Mouse (Mus musculus): ENCODE results near the gene Gm21800.
"Not testable (repeated sequence)": the region's sequence is repeated elsewhere in the genome, so short reads cannot be mapped to it uniquely, and the experiment has no call there.

The Gm21800 gene

GRCm38 (mm10) chrY:41406198-41406597, at the start of gene Gm21800:
TSS of gene Gm21800 (plus strand) at chrY:41406498.
- in situ Hi-C loops (cut with MseI, MboI) = not testable (repeated sequence)
